Mouse (Mus musculus) heart, embryonic 16.5 days (tissue): ENCODE measurements around the gene Gm45753. TPM values are rescaled to one million over a fixed set of nuclear protein-coding genes. Genes with fewer than 3 reads are reported as not detected.

Experiments used
- ATAC-seq: fragments of 200-750 bp; cut with Nextera tagmentation; replicated peaks from 2 replicates; pipeline ENCODE4 v1.8.0; 2017; ENCODE audit warnings: moderate number of reproducible peaks; ENCODE audit not compliant: insufficient read depth, low FRiP score; ENCODE audit errors: extremely low read depth
- H3K27ac ChIP-seq: fragments of 300-500 bp; sonication (generic); 2 replicates; pipeline ENCODE4 v1.5.1; 2014; ENCODE audit warnings: mild to moderate bottlenecking, low read length, control low read depth, moderate library complexity
- H3K27me3 ChIP-seq: fragments of 300-500 bp; sonication (generic); 2 replicates; pipeline ENCODE4 v1.6.1; 2014; ENCODE audit warnings: low read length, mixed read lengths; ENCODE audit not compliant: control insufficient read depth, insufficient read depth
- H3K36me3 ChIP-seq: fragments of 300-500 bp; sonication (generic); 2 replicates; pipeline ENCODE4 v1.6.1; 2014; ENCODE audit not compliant: control insufficient read depth, insufficient read depth
- H3K4me1 ChIP-seq: fragments of 300-500 bp; sonication (generic); 2 replicates; pipeline ENCODE4 v1.6.1; 2014; ENCODE audit warnings: low read length, mixed read lengths; ENCODE audit not compliant: control insufficient read depth, insufficient read depth
- H3K4me2 ChIP-seq: fragments of 300-500 bp; sonication (generic); 2 replicates; pipeline ENCODE4 v1.6.1; 2014; ENCODE audit warnings: low read depth, mild to moderate bottlenecking, control low read depth, low read length
- H3K4me3 ChIP-seq: fragments of 300-500 bp; sonication (generic); 2 replicates; pipeline ENCODE4 v1.5.1; 2014; ENCODE audit warnings: mild to moderate bottlenecking, control low read depth, low read length
- H3K9ac ChIP-seq: fragments of 300-500 bp; sonication (generic); 2 replicates; pipeline ENCODE4 v1.6.1; 2014; ENCODE audit warnings: low read length, control low read depth
- H3K9me3 ChIP-seq: fragments of 300-500 bp; sonication (generic); replicated peaks from 2 replicates; pipeline ENCODE4 v1.6.1; 2016; ENCODE audit warnings: low read length; ENCODE audit not compliant: control insufficient read depth
- WGBS: fragments of 180-500 bp; shearing (Covaris S2); extraction: QIAGEN DNeasy Blood & Tissue Kit; methylation state at CpG from one replicate; pipeline ENCODE4 v1.1.7; 2014; 5-methylcytosine and 5-hydroxymethylcytosine counted together
- polyA plus RNA-seq: library from polyadenylated mRNA; unstranded; fragments of >200 nt; fragmentation: Nextera tagmentation; extraction: Ambion mirVana; gene quantifications from 2 replicates; pipeline ENCODE4 v1.2.1, GENCODE M21; 2015

Gene Gm45753
- polyA plus RNA-seq, 1 experiment from 2014 or later: 0.11 TPM

GRCm38 (mm10) chr8:45266993-45267392 is 41.3 kb downstream of the Gm45753 start:
- Histone ChIP-seq H3K9me3 (peaks cover 5% of the 10 kb centered on the region; the same call in 1 of the 2 replicates), H3K27ac (no peak overlapping the region), H3K4me3 (no peak overlapping the region), H3K27me3 (no peaks in the 10 kb centered on the region), H3K9ac (no peak overlapping the region), H3K4me1 (0 out of 2 replicates have a peak, but pooled peaks cover 2% of the 10 kb centered on the region), H3K4me2 (no peak overlapping the region), H3K36me3 (no peaks in the 10 kb centered on the region)
- no peak for ATAC-seq
- WGBS: 62% methylated on average over 8 of the region's 8 CpGs

GRCm38 (mm10) chr8:45264918-45265317 is 43.3 kb downstream of the Gm45753 start:
- no peak overlapping the region for H3K4me2 ChIP-seq
- H3K9ac ChIP-seq: no peak overlapping the region
- no peak overlapping the region for H3K4me3 ChIP-seq
- peaks cover 5% of the 10 kb centered on the region; the same call in 1 of the 2 replicates for H3K9me3 ChIP-seq
- 72% methylated on average over 4 of the region's 4 CpGs for WGBS
- no peaks in the 10 kb centered on the region for H3K36me3 ChIP-seq
- no peaks in the 10 kb centered on the region for H3K27me3 ChIP-seq
- no peak overlapping the region for H3K27ac ChIP-seq
- H3K4me1 ChIP-seq: 0 out of 2 replicates have a peak, but pooled peaks cover 2% of the 10 kb centered on the region
- no peak for ATAC-seq

GRCm38 (mm10) chr8:45262851-45263250 is 45.4 kb downstream of the Gm45753 start:
- 85% methylated on average over 3 of the region's 3 CpGs for WGBS
- H3K4me2 ChIP-seq: no peak overlapping the region
- no peaks in the 10 kb centered on the region for H3K27me3 ChIP-seq
- no peak overlapping the region for H3K9ac ChIP-seq
- H3K4me1 ChIP-seq: 0 out of 2 replicates have a peak, but pooled peaks cover 1% of the 10 kb centered on the region
- H3K36me3 ChIP-seq: no peaks in the 10 kb centered on the region
- H3K9me3 ChIP-seq: peaks cover 5% of the 10 kb centered on the region; the same call in 1 of the 2 replicates
- H3K4me3 ChIP-seq: no peak overlapping the region
- ATAC-seq: no peak
- H3K27ac ChIP-seq: no peak overlapping the region

GRCm38 (mm10) chr8:45261920-45262319 is 46.3 kb downstream of the Gm45753 start, which contains the start of gene F11:
Gene F11, minus strand, starts transcription at chr8:45262031.
- Histone ChIP-seq H3K4me1 (no peaks in the 10 kb centered on the region), H3K36me3 (no peaks in the 10 kb centered on the region), H3K4me2 (no peak within 1 kb of the TSS), H3K27ac (no peak within 1 kb of the TSS), H3K27me3 (no peaks in the 10 kb centered on the region), H3K4me3 (no peak within 1 kb of the TSS), H3K9ac (no peak within 1 kb of the TSS), H3K9me3 (peaks cover 5% of the 10 kb centered on the region; the same call in 1 of the 2 replicates)
- no peak for ATAC-seq
- 75% methylated on average over 10 of the region's 10 CpGs for WGBS

GRCm38 (mm10) chr8:45258421-45258820 is 49.8 kb downstream of the Gm45753 start:
- Histone ChIP-seq H3K9ac (no peak overlapping the region), H3K4me1 (no peaks in the 10 kb centered on the region), H3K27me3 (no peaks in the 10 kb centered on the region), H3K9me3 (no peaks in the 10 kb centered on the region), H3K36me3 (no peaks in the 10 kb centered on the region), H3K4me2 (no peak overlapping the region), H3K27ac (no peak overlapping the region), H3K4me3 (no peak overlapping the region)
- 80% methylated on average over 8 of the region's 8 CpGs for WGBS
- ATAC-seq: no peak

- no peaks in the 10 kb centered on the region for H3K27me3 ChIP-seq
- H3K4me3 ChIP-seq: no peak overlapping the region
- H3K9ac ChIP-seq: no peak overlapping the region
- H3K4me2 ChIP-seq: no peak overlapping the region
- ATAC-seq: no peak
- no peaks in the 10 kb centered on the region for H3K9me3 ChIP-seq
- H3K36me3 ChIP-seq: no peaks in the 10 kb centered on the region
- H3K27ac ChIP-seq: no peak overlapping the region
- H3K4me1 ChIP-seq: no peaks in the 10 kb centered on the region
- 80% methylated on average over 12 of the region's 12 CpGs for WGBS
Measured at GRCm38 (mm10) chr8:45255040-45255439, 53.2 kb downstream of the Gm45753 start.

GRCm38 (mm10) chr8:45254194-45254842 is 53.9 kb downstream of the Gm45753 start:
- H3K4me2 ChIP-seq: no peak overlapping the region
- no peak overlapping the region for H3K4me3 ChIP-seq
- H3K9ac ChIP-seq: no peak overlapping the region
- ATAC-seq: no peak
- 70% methylated on average over 8 of the region's 8 CpGs for WGBS
- H3K4me1 ChIP-seq: no peaks in the 10 kb centered on the region
- H3K27ac ChIP-seq: no peak overlapping the region
- H3K36me3 ChIP-seq: no peaks in the 10 kb centered on the region
- no peaks in the 10 kb centered on the region for H3K27me3 ChIP-seq
- H3K9me3 ChIP-seq: no peaks in the 10 kb centered on the region

- Histone ChIP-seq H3K9ac (no peak overlapping the region), H3K4me3 (no peak overlapping the region), H3K4me1 (no peaks in the 10 kb centered on the region), H3K9me3 (no peaks in the 10 kb centered on the region), H3K4me2 (no peak overlapping the region), H3K36me3 (no peaks in the 10 kb centered on the region), H3K27me3 (no peaks in the 10 kb centered on the region), H3K27ac (no peak overlapping the region)
- no peak for ATAC-seq
- 96% methylated on average over 1 of the region's 1 CpGs for WGBS
Measured at GRCm38 (mm10) chr8:45253586-45253985, 54.7 kb downstream of the Gm45753 start.

GRCm38 (mm10) chr8:45253111-45253510 is 55.2 kb downstream of the Gm45753 start:
- H3K27ac ChIP-seq: no peak overlapping the region
- H3K4me1 ChIP-seq: no peaks in the 10 kb centered on the region
- H3K36me3 ChIP-seq: no peaks in the 10 kb centered on the region
- no peak overlapping the region for H3K9ac ChIP-seq
- WGBS: 44% methylated on average over 2 of the region's 2 CpGs
- ATAC-seq: no peak
- no peaks in the 10 kb centered on the region for H3K27me3 ChIP-seq
- no peaks in the 10 kb centered on the region for H3K9me3 ChIP-seq
- no peak overlapping the region for H3K4me2 ChIP-seq
- H3K4me3 ChIP-seq: no peak overlapping the region
